Mouse (Mus musculus) regulatory T cell (primary cell): Measurements from ENCODE around the gene Gm28372.

ENCODE experiments used
- in situ Hi-C: fragments of 300-600 bp; cut with MboI, MseI; formaldehyde crosslinking; loops from one replicate; pipeline ENCODE4 v1.15.1; 2025; ENCODE audit warnings: high pct_unique_total_duplicates

The Gm28372 gene

GRCm38 (mm10) chr2:130450434-130450796 lies 45.4 kb downstream of the Gm28372 start:
- in situ Hi-C loops = no loop called here

GRCm38 (mm10) chr2:130451086-130451726 lies 46.2 kb downstream of the Gm28372 start:
- in situ Hi-C loops = no loop called here

DNA sequence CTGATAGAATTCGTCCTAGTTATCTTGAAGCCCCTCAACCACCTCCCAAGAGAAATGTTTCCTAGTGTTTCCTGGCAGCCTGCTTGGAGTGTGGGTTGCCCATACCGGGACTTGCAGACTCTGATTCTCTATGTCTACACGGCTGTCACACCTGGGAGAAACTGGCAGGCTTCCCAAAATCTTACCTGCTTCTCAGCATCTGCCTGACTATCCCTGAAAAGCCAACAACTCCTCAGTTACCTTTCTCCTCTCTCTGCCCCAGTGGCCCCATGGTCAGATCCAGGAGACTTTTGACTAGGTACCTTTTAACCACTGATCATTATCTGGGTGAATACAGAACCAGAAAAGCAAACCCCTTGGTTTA lies 46.7 kb downstream of the Gm28372 start:
- in situ Hi-C loops = no loop called here

DNA sequence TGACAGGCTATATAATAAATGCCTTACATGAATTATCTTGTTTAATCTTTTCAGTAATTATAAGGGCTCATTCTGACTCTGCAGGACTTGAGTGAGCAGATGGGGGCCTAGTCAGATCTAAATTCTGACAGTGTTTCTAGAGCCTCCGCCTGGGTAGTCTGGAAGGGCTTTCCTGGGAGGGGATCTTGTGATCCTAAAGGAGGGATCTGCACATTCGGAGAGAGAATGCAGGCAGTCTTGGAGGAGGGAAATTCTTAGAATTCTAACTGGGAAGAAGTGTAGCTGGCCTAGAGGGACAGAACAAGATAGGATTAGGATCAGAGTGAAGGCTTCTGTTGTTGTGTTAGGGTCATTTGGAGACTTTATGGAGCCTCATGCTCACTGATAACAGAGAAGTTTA lies 47.2 kb downstream of the Gm28372 start:
- in situ Hi-C loops = no loop called here

DNA sequence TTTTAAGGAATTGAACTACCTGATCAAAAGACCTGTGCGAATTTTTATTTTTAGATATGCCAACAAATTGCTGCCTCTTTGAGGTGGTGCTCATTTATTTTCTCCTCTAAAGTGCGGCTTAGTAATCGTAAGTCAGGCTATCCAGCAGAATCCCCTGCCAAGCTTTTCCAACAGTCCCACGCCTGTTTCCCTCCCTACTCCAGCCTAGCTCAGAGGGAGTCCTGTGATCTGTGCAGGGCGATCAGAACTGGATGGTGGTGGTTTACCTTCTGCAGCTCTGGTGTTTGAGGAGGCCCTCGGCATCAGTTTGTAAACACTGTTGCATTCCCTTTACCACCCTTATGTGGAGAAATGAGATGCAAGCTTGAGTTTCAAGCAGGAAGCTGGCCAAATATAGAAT lies 48.4 kb downstream of the Gm28372 start:
- in situ Hi-C loops = no loop called here

DNA sequence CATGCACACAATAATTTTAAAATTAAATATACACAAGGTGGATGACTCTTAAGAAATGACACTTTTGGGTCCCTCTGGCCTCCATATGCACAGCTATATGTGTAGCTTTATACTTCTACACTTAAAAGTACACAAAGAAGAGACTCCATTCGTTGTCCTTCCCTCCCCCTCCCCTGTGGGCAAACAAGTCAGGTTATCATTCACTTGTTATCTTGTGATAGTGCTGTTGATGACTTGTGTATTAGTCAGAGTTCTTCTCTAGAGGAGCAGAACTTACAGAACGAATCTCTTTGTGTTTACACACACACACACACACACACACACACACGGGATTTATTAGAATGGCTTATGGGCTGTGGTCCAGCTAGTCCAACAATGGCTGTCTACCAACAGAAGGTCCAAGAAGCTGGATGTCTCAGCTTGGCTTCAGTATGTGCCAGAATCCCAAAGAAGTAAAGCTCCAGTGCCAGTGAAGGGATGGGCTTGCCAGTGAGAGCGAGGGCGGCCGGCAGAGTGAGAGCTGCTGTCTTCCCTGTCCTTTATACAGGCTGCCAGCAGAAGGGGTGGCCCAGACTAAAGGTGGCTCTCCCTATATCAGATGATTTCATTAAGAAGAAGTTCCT lies 49.8 kb downstream of the Gm28372 start:
- in situ Hi-C loops = no loop called here
